Mouse (Mus musculus): ENCODE data around the gene Lrrc3b.

The Lrrc3b gene

DNA sequence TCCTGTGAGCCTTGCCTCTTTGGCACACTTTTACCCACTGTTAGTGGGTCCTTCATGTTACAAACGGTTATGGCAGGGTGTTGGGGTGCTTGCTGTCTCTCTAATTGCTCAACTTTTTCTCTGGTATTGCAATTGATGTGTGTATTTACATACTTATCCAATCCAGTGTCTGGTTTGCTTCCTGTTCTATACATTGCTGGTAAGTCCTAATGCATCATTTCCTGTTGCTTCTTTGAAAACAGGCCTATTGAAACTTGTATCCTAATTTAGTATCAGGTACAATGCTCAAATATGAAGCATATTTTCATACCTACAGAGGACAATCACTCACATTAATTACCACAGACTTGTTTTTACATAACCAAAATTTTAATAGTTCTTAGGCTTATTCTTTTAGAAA, 107.4 kb downstream of the Lrrc3b start:
- no peak for DNase-seq (ENCODE audit: low spot score in 2 of 2)

GRCm38 (mm10) chr14:15330155-15330554, 108.6 kb downstream of the Lrrc3b start:
- DNase-seq (ENCODE audit: low spot score in 2 of 2): no peak

DNA sequence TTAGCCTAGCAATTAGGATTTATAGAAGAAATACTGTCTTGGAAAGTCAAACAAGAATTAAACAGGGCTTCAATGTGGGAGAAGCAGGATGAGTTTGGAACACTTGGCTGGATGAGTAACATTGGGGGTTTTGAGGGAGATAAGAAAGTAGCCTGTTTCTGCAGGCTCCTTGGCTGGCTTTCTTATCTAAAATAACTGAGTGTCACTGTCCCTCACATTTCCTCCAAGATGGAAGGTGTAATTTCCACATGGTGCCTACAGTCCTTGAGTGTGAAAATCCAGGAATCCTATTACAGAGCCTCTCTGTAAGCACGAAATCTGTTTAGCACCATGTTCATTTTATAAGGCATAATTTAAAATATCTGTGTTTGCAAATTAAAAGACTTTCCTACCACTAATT, 112.9 kb downstream of the Lrrc3b start:
- DNase-seq (ENCODE audit: low spot score in 2 of 2): no peak

- no peak for DNase-seq (ENCODE audit: low spot score in 2 of 2)
Observed at GRCm38 (mm10) chr14:15322441-15323123, 116.2 kb downstream of the Lrrc3b start.

- no peak for DNase-seq (ENCODE audit: low spot score in 2 of 2)
Observed at GRCm38 (mm10) chr14:15319399-15319915, 119.3 kb downstream of the Lrrc3b start.

- no peak for DNase-seq (ENCODE audit: low spot score in 2 of 2)
Observed at GRCm38 (mm10) chr14:15308576-15308975, 130.2 kb downstream of the Lrrc3b start.

Data from urinary bladder, adult 18-20 months (tissue).